19 mouse cellular contexts compared by ENCODE assay signal in the genomic region with DNA sequence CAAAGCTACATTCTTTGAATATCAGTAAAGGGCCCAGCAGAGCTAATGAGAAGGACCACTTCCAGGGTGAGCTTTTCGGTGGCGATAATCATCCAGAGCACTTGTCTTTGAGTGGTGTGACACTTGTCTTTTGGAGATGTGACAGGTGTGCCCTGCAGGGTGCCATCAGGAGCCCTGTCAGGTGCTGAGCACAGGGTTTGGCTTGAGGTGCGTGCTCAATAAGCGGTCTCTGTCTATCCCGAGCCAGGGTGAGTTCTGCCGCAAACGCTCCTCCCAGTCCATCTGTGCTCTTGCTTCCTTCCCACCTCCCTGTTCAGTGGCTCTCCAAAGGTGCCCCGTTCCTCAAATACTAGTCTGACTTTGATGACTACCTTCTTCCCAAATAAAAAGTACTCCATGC. TPM values are rescaled to one million over a fixed set of nuclear protein-coding genes. Genes with fewer than 3 reads are reported as not detected.
DNase-seq lines count a peak whose midpoint lies in the region; ATAC-seq and TF ChIP-seq lines count a peak whose summit lies in the region.
"Had no signal": no experiment of that assay in that cellular context is flagged by ENCODE, and none has a peak within 500 bp of the region (broad histone marks: within the 10 kb centered on the region; RNA-seq: fewer than 3 reads in every experiment).

No protein-coding gene starts in this region.

- no peak for DNase-seq in forebrain, embryonic 14.5 days (ENCODE audit: low spot score)
- DNase-seq in heart, postnatal 0 days (ENCODE audit: low spot score), result no peak
- DNase-seq in heart, adult 9 months (ENCODE audit: low spot score in 2 of 2), result no peak
- peak; percentile 96 for DNase-seq in brain, adult 2 months (ENCODE audit: low read depth, low spot score)
- DNase-seq in cerebellum, adult 9-11 months, result peak; percentile 94
- DNase-seq in kidney, postnatal 4 days, result no peak
- no peak for DNase-seq in adrenal gland, adult 2 months
- DNase-seq: forebrain, postnatal 0 days; kidney, adult 2 months; kidney, postnatal 14 days; liver; lung, adult 2 months; midbrain, embryonic 14.5 days; right cerebral cortex, postnatal 25 days; thymus, postnatal 25 days had no signal

- H3K4me2 ChIP-seq in forebrain, embryonic 12.5 days, result no peak overlapping the region
- H3K4me2 ChIP-seq in forebrain, embryonic 14.5 days (ENCODE audit: low read length), result no peak overlapping the region
- H3K4me2 ChIP-seq in heart, postnatal 0 days (ENCODE audit: low read depth, low read length), result peak overlapping the region; percentile 33
- H3K4me2 ChIP-seq: hindbrain, embryonic 15.5 days; neural tube, embryonic 15.5 days had no signal

- ATAC-seq in forebrain, embryonic 12.5 days (ENCODE audit: low FRiP score), result peak; percentile 33; the same call in 1 of the 2 replicates
- no peak for ATAC-seq in forebrain, embryonic 14.5 days
- no peak for ATAC-seq in heart, postnatal 0 days (ENCODE audit: insufficient read depth, low read depth)
- ATAC-seq: forebrain, postnatal 0 days had no signal

- no peak overlapping the region for H3K27ac ChIP-seq in forebrain, embryonic 12.5 days
- no peak overlapping the region for H3K27ac ChIP-seq in forebrain, embryonic 14.5 days (ENCODE audit: low read depth, low read length)
- H3K27ac ChIP-seq in heart, postnatal 0 days (ENCODE audit: low read depth), result peak overlapping the region; percentile 70
- H3K27ac ChIP-seq: hindbrain, embryonic 15.5 days; neural tube, embryonic 15.5 days had no signal

- TF ChIP-seq CTCF in heart, postnatal 0 days (IDR thresholded peaks at IDR 0.05; ENCODE audit: low read depth), result no peak

- H3K36me3 ChIP-seq in forebrain, embryonic 12.5 days (replicated peaks), result no peaks in the 10 kb centered on the region
- H3K36me3 ChIP-seq in forebrain, embryonic 14.5 days (ENCODE audit: control insufficient read depth, insufficient read depth, low read length), result no peaks in the 10 kb centered on the region
- no peaks in the 10 kb centered on the region for H3K36me3 ChIP-seq in heart, postnatal 0 days (replicated peaks; ENCODE audit: control insufficient read depth, insufficient read depth, low read length)
- H3K36me3 ChIP-seq: hindbrain, embryonic 15.5 days; neural tube, embryonic 15.5 days had no signal

- no peak overlapping the region for H3K4me3 ChIP-seq in forebrain, embryonic 12.5 days (replicated peaks)
- no peak overlapping the region for H3K4me3 ChIP-seq in forebrain, embryonic 14.5 days (ENCODE audit: low read depth, low read length)
- H3K4me3 ChIP-seq in heart, postnatal 0 days (ENCODE audit: low read depth, low read length), result no peak overlapping the region
- H3K4me3 ChIP-seq: hindbrain, embryonic 15.5 days; myocyte; neural tube, embryonic 15.5 days had no signal

- TF ChIP-seq EP300 in heart, postnatal 0 days (IDR thresholded peaks at IDR 0.05; ENCODE audit: low read depth), result no peak

- H3K4me1 ChIP-seq in forebrain, embryonic 12.5 days, result no peaks in the 10 kb centered on the region
- no peaks in the 10 kb centered on the region for H3K4me1 ChIP-seq in forebrain, embryonic 14.5 days (ENCODE audit: control insufficient read depth, insufficient read depth, low read length)
- peaks cover 52% of the 10 kb centered on the region for H3K4me1 ChIP-seq in heart, postnatal 0 days (ENCODE audit: control insufficient read depth, insufficient read depth)

- no peaks in the 10 kb centered on the region for H3K27me3 ChIP-seq in forebrain, embryonic 12.5 days
- no peaks in the 10 kb centered on the region for H3K27me3 ChIP-seq in forebrain, embryonic 14.5 days (replicated peaks; ENCODE audit: control insufficient read depth, insufficient read depth, low read length)
- no peaks in the 10 kb centered on the region for H3K27me3 ChIP-seq in heart, postnatal 0 days (ENCODE audit: control insufficient read depth, insufficient read depth, low read length)
- H3K27me3 ChIP-seq: hindbrain, embryonic 15.5 days; neural tube, embryonic 15.5 days had no signal

- 64% methylated on average over 8 of the region's 8 CpGs for WGBS in forebrain, embryonic 12.5 days
- 74% methylated on average over 8 of the region's 8 CpGs for WGBS in forebrain, embryonic 14.5 days
- WGBS in heart, postnatal 0 days, result 28% methylated on average over 8 of the region's 8 CpGs

- H3K9ac ChIP-seq in forebrain, embryonic 12.5 days, result no peak overlapping the region
- H3K9ac ChIP-seq in forebrain, embryonic 14.5 days (ENCODE audit: low read length), result no peak overlapping the region
- H3K9ac ChIP-seq in heart, postnatal 0 days (replicated peaks; ENCODE audit: low read depth, low read length), result no peak overlapping the region
- H3K9ac ChIP-seq: forebrain, postnatal 0 days; hindbrain, embryonic 15.5 days; neural tube, embryonic 15.5 days had no signal

- H3K9me3 ChIP-seq in forebrain, embryonic 12.5 days, result no peaks in the 10 kb centered on the region
- no peaks in the 10 kb centered on the region for H3K9me3 ChIP-seq in forebrain, embryonic 14.5 days (replicated peaks; ENCODE audit: control insufficient read depth, low read length)
- H3K9me3 ChIP-seq in heart, postnatal 0 days (replicated peaks; ENCODE audit: control insufficient read depth, low read length), result no peaks in the 10 kb centered on the region
- H3K9me3 ChIP-seq: hindbrain, embryonic 15.5 days; neural tube, embryonic 15.5 days had no signal

RNA-seq across cellular contexts. Expression of gene Camk2d, which starts 35.5 kb away (rescaled TPM):
- 19.7 and 24.0 TPM in 2 replicates for polyA plus RNA-seq in forebrain, embryonic 12.5 days (2016; fragmentation: Nextera tagmentation; extraction: Ambion mirVana)
- 25.5 and 30.3 TPM in 2 replicates for polyA plus RNA-seq in forebrain, embryonic 14.5 days (2014; fragmentation: Nextera tagmentation; extraction: Ambion mirVana)
- 191 and 217 TPM in 2 replicates for total RNA-seq in heart, postnatal 0 days (2014; rRNA removed; ENCODE audit: low replicate concordance)
- polyA plus RNA-seq in heart, postnatal 0 days (2015; fragmentation: Nextera tagmentation; extraction: Ambion mirVana), result 96.2 and 109 TPM in 2 replicates
- total RNA-seq in adrenal gland, adult 2 months (2021), result 100 to 1,000 TPM; 101 to 116 TPM
- 112 and 134 TPM in 2 replicates for polyA plus RNA-seq in adrenal gland, adult 2 months (2012; rRNA removed)

Comparison
In these comparisons a context has a peak if more than half of its experiments do, and no peak if none do; other contexts are left out.
1. DNase-seq: peak in brain, adult 2 months (single experiment) and cerebellum, adult 9-11 months (single experiment); none in forebrain, embryonic 14.5 days (single experiment), heart, postnatal 0 days (single experiment), heart, adult 9 months (0 of 2), kidney, postnatal 4 days (0 of 2) and adrenal gland, adult 2 months (single experiment).